Mouse (Mus musculus) left cerebral cortex, postnatal 25 days (tissue): ENCODE measurements around the gene Oxsm. TPM values are rescaled to one million over a fixed set of nuclear protein-coding genes. Genes with fewer than 3 reads are reported as not detected.

Experiments used
- total RNA-seq, 2 experiments: library from RNA; stranded (reverse); gene quantifications; 2 replicates each; pipeline ENCODE4 v1.2.3; 2021

Gene Oxsm
- total RNA-seq, 2 experiments from 2014 or later = 10.9 to 11.2 TPM

Other genes starting within 250 kb of the Oxsm start
- gene Ngly1, start 528 bp downstream of the Oxsm start, total RNA-seq = 10 to 100 TPM; 31.2 to 31.8 TPM
- 100 to 1,000 TPM; 105 to 110 TPM for gene Top2b, start 115.4 kb upstream of the Oxsm start, total RNA-seq